Mouse (Mus musculus) heart, adult 2 months (tissue): ENCODE results near the gene Ino80e.

Source experiments
- CTCF ChIP-seq: fragments of 200-600 bp; IDR thresholded peaks from 2 replicates; pipeline ENCODE4 v1.8.1; 2022; ENCODE audit warnings: antibody characterized with exemption, mild to moderate bottlenecking, moderate library complexity
- EP300 ChIP-seq: fragments of 200-500 bp; IDR thresholded peaks from 2 replicates; pipeline ENCODE4 v1.6.1; 2011; ENCODE audit warnings: low read depth, low read length, control low read depth; ENCODE audit not compliant: insufficient read depth
- POLR2A ChIP-seq: fragments of 200-500 bp; IDR thresholded peaks from 2 replicates; pipeline ENCODE4 v1.6.1; 2011; ENCODE audit warnings: mild to moderate bottlenecking, low read depth, low read length, control low read depth; ENCODE audit not compliant: insufficient read depth

GRCm38 (mm10) chr7:126833294-126833693 lies 28.9 kb downstream of the Ino80e start:
- no peak for TF ChIP-seq CTCF
- no peak for TF ChIP-seq POLR2A
- no peak for TF ChIP-seq EP300
